Mouse (Mus musculus): ENCODE measurements around the gene Gm42688.

Gm42688 gene

DNA sequence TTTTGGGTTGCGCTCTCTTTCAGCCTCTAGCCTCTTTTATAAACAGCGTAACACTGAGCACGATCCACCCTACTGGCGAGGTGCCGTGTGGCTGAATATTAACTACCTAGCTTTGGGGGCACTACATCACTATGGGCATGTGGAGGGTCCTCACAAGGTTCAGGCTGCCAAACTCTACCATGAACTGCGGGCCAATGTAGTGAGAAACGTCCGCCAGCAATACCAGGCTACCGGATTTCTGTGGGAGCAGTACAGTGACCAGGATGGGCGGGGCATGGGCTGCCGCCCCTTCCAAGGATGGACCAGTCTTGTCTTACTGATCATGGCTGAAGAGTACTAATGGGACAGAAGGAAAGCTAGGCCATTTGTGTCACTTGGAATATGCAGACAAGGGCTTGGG lies 17.0 kb downstream of the Gm42688 start:
- DNase-seq (ENCODE audit: low spot score), result no peak

GRCm38 (mm10) chr6:83118825-83119733 lies 17.7 kb downstream of the Gm42688 start:
- no peak for DNase-seq (ENCODE audit: low spot score)

DNA sequence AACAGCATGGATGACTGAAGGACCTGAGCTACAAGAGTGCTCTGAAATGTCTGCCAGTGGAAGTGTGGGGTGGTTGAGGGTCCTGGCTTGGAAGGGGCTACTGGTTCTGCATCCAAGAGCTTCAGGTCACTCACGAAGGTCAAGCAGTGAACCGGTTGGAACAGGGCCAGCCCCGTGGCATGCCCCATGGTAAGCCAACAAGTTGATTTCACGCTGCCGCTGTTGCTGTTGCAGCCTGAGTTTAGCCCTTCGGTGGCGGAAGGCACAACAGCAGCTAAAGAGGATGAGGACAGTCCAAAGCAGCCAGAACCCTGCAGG lies 18.3 kb downstream of the Gm42688 start:
- no peak for DNase-seq (ENCODE audit: low spot score)

GRCm38 (mm10) chr6:83120930-83121862 lies 19.8 kb downstream of the Gm42688 start, which contains the start of gene Wbp1:
TSS of gene Wbp1 (minus strand) at chr6:83121559.
- DNase-seq (ENCODE audit: low spot score), result peak; percentile 98

DNA sequence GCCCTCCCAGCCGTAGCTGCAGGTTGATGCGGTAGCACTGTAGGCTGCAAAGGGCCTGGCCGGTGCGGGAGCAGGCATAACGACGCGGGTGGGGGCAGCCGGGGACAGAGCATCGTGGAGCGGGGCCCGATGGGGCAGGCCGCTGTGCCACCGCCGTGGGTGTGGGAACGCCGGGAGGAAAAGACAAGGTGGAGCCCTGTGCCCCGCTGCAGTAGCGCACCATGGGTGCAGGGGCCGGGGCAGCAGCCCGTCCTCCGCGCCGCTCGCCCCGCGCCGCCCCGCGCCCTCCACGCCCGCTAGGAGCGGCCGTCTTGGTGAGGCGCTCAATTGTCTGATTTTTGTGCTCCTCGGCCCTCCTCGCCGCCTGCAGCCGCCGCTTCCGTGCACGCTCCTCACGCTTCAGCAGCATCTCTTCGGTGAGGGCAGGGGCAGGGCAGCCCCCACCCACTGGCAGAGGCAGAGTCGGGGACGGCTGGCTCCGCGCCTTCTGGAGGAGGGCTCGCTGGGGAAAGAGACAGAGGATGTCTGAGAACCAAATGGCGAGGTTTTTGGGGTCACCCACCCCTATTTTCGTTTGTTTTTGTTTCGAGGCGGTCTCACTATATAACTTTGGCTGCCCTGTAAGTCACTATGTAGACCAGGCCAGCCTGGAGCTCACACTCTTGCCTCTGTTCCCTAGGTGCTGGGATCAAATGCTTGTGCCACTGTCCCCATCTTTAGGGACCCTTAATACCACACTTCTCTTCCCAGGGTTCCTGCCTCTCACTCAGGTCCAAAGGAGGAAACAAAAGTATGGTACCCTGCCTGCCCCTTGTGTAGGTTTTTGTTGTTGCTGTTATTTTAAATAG lies 20.7 kb downstream of the Gm42688 start:
- DNase-seq (ENCODE audit: low spot score), result no peak

DNA sequence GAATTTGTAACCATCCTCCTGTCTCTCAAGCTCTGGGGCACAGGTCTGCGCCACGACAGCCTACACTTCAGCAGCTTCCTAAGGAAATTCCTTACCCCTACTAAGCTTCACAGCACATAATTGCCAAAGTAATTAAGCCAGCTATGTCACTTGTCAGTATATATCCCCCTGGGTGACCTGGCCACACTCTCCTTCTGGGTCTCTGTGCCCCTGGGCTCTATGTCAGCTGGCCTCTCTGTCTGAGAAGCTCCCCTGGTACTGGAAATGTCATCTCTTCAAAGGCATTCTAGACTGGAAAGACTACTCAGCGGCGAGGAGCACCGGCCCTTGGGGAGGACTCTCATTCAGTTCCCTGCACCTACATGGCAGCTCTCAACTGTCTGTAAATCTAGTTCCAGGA lies 21.5 kb downstream of the Gm42688 start:
- no peak for DNase-seq (ENCODE audit: low spot score)

DNA sequence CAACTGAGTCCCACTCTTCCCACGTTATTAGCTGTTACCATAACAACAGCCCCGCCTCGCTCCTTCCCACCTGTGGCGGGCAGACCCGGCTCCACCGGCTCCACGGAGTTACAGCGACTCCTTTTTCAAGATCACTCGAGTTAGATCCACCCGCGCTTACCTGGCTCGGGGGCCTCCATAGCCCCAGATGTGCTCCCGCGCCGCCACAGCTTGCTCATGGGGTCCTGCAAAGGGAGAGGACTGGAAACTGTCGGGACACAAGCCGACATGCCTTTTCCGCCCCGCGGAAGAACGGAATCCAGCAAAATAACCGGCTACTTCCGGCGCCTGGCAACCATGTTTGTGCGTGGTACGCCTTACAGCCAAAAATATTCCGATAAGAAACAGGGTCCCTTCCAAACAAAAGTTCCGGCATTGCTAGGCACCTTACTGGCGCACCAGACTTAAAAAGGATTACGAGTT lies 23.5 kb downstream of the Gm42688 start:
- DNase-seq (ENCODE audit: low spot score), result peak; percentile 88

- no peak for DNase-seq (ENCODE audit: low spot score)
Observed at GRCm38 (mm10) chr6:83125331-83125730, 23.9 kb downstream of the Gm42688 start, which contains the start of gene Ino80b. TSS of gene Ino80b (minus strand) at chr6:83125431.

- DNase-seq (ENCODE audit: low spot score), result no peak
Observed at GRCm38 (mm10) chr6:83127419-83127818, 26.0 kb downstream of the Gm42688 start.

DNA sequence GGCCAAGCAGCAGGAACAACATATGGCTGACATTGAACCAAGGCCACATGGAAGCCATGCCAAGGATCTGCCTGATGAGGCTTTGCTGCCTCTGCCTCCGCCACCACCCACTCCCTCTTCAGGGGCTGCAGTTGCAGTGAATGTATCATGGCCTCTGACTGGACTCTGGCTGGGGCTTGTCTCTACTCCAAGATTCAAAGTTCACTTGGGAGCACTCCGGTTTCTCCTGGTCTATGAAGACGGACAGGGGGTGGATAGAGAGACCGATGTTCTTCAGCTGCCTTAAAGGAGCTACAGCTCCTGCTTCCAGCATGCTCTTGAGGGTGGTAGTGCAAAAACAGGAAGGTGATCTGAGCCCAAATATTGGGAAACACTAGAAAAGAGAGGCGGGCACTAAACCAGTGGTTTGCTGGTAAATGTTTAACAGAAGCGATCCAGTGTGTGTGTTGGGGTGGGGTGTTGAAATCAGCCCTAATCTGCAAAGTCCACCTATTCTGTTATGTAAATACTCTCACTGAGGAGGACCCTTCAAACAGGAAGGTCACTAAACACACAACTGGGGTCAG lies 30.1 kb downstream of the Gm42688 start:
- DNase-seq (ENCODE audit: low spot score), result no peak

- DNase-seq (ENCODE audit: low spot score), result no peak
Observed at GRCm38 (mm10) chr6:83132176-83132919, 30.9 kb downstream of the Gm42688 start.

GRCm38 (mm10) chr6:83134226-83134625 lies 32.8 kb downstream of the Gm42688 start:
- DNase-seq (ENCODE audit: low spot score), result no peak

GRCm38 (mm10) chr6:83134951-83135513 lies 33.6 kb downstream of the Gm42688 start, which contains the start of gene Rtkn:
TSS of gene Rtkn (plus strand) at chr6:83135463.
- DNase-seq (ENCODE audit: low spot score), result no peak

GRCm38 (mm10) chr6:83135571-83136161 lies 34.2 kb downstream of the Gm42688 start:
- DNase-seq (ENCODE audit: low spot score), result no peak

DNA sequence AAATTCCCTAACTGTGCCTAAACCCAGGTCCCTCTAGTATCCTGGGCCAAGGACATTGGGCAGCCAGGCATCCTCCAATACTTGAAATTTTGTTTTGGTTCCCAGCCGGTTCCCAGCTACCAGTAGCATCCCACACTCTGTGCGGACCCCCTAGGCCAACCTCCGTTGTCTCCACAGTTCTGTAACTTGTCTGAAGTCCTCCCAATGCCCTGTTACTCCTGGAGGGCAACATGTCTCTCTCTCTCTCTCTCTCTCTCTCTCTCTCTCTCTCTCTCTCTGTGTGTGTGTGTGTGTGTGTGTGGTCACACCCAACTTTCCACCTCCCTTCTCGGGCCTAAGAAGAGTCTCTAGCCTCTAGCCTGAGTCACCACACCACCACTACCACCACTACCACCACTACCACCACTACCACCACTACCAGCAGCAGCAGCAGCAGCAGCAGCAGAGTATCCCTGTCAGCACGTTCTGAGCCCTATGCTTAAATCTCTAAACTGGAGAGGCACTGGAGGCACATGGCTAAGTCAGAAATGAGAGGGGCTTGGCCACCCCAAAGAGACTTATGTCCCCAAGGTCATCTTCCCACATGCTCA lies 35.0 kb downstream of the Gm42688 start:
- no peak for DNase-seq (ENCODE audit: low spot score)

DNA sequence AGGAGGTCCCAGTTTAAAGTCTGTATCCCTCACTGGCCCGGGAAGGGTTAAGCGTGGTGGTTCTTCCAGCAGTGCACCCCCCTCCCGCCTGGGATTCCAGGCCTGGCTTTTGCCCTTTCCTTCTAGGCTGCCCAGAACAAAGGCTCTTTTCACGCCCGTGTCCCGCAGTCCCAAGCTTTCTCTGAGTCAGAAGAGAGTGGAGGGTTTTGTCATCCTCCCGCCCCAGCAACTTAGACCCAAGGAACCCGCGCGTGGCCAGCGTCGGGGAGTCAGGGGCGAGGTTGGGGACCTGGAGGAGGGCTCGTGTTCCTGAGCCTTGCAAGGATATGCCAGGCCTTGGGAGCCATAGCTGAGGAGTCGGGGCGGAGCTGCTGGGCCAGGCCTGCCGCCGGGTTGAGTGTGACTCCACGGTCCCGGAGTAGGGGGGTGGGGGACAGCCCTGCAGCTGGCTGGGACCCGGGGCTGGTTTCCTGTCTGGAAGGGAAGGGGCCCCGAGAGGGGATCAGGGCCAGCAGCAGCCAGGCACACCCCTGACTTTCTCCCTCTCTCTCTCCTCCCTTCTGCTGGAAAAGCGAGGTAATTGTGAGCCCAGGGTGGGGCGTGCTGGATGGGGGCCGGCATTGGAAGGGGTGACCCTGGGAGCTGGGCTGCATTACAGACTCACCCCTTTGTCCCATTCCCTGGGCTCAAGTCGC lies 35.6 kb downstream of the Gm42688 start:
- DNase-seq (ENCODE audit: low spot score), result no peak

DNA sequence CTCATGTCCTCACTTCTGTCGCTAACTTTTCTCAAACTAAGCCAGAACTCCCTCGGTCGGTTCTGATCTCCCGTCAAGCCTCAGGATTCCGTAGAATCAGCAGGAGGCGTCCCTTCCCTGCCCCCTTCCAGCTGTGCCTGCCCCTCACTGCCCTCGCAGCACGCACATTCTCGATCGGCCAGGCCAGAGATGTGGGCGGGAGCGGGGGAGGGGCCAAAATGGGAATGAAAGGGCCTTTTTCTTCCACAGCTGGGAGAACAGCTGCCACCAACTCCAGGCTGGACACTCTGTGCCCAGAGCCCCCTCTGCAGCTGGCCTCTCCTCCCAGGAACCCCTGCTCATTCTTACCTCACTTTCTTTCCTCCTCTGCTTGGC lies 36.1 kb downstream of the Gm42688 start:
- DNase-seq (ENCODE audit: low spot score), result peak; percentile 76

GRCm38 (mm10) chr6:83138056-83138455 lies 36.6 kb downstream of the Gm42688 start:
- DNase-seq (ENCODE audit: low spot score), result no peak

GRCm38 (mm10) chr6:83140044-83140443 lies 38.6 kb downstream of the Gm42688 start:
- no peak for DNase-seq (ENCODE audit: low spot score)

Data from left cerebral cortex, adult 11 months (tissue).